Mouse (Mus musculus): ENCODE results near the gene Rgs9.
"Not testable (repeated sequence)": the region's sequence is repeated elsewhere in the genome, so short reads cannot be mapped to it uniquely, and the experiment has no call there.

Rgs9 gene

GRCm38 (mm10) chr11:109297710-109298375 lies at the start of gene Rgs9:
Rgs9 (minus strand) TSS chr11:109298129.
- DNase-seq = peak; percentile 97 to 99

GRCm38 (mm10) chr11:109347242-109347959 lies 49.5 kb upstream of the Rgs9 start:
- peak; percentile 92 to 94 for DNase-seq

DNA sequence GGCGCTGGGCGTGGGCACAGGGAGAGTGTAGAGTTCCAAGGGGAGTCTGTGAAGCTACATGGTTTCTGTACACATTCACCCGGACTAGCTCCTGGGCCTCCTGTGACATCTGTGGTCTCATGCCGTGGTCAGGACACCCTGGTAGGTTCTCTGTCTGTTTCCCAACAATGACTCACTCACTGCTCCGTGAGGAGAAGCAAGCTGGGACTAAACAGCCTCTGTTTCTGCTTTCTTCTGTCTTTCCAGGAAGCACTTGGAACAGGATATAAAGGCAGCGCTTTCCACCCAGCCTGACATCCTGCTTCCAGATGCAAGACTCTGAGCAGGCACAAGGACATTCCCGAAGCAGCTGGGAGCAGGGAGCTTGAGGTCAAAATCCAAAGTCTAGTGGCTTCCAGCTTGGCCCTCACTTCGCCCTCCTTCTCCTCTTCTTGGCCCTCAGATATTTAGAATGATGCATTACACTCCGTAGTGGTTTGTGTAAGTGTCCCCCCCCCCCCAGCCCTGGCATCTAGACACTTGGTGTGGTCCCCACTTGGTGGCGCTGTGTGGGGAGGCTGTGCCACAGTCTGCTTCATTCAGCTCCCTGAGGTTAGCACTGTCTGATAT lies 46.2 kb upstream of the Rgs9 start:
- peak in 1 of 2 experiments; percentile 80 for DNase-seq

GRCm38 (mm10) chr11:109343558-109343957 lies 45.6 kb upstream of the Rgs9 start:
- DNase-seq = no peak

DNA sequence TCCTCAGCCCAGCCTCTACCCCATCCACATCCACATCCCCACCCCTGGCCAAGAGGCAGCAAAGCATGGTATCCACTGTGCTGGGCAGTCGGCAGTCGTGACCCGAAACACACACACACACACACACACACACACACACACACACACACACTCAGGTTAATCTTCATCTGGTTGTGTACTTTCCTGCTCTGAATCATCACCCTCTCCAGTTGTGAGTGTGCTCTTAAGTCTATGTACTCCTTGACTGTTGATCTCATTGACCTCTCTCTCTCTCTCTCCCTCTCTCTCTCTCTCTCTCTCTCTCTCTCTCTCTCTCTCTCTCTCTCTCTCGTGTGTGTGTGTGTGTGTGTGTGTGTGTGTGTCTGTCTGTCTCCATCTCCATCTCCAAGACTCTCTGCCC lies 44.7 kb upstream of the Rgs9 start:
- not testable (repeated sequence) for DNase-seq

DNA sequence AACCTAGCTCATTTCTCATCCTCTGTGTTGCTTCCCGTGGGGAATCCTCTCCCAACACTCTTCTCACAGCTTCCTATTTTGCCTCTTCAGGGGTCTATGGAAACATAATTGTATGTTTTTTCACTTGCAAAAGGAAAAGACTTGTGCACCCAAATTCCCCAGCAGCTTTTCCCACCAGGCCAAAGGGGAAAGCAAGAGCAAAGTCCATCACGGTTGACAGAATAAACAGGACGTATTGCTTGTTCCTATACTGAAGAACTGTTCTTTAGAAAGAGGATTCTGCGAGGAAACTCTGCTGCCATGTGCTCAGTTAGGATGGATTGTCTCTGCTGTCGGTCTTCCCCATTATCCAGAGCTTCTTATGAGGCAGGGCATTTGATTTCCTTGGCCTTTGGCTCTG lies 42.6 kb upstream of the Rgs9 start:
- no peak for DNase-seq

GRCm38 (mm10) chr11:109339155-109339938 lies 41.4 kb upstream of the Rgs9 start:
- no peak for DNase-seq

- no peak for DNase-seq
These were observed 38.0 kb upstream of the Rgs9 start for GRCm38 (mm10) chr11:109335890-109336289.

- DNase-seq = no peak
These were observed 36.8 kb upstream of the Rgs9 start for GRCm38 (mm10) chr11:109334773-109335172.

DNA sequence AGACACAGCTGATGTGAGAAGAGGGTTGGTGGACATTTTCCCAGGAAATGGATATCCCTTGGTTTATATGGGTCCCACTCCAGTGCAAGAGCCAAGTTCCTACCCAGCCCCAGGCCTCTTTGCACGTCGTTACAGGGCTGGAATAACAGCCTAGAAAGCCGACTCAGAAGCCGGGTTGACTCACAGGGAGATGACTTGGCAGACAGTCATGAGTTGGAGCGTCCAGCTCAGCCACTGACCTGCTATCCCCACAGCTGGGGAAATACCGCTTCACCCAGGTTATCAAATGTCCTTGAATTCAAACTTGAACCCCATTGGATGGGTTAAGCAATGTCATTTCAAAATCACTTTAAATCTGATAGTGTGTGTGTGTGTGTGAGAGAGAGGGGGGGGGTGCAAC lies 34.8 kb upstream of the Rgs9 start:
- DNase-seq = no peak

- peak; percentile 96 to 98 for DNase-seq
These were observed 33.5 kb upstream of the Rgs9 start for GRCm38 (mm10) chr11:109331424-109331824.

GRCm38 (mm10) chr11:109330706-109331393 lies 32.9 kb upstream of the Rgs9 start:
- no peak for DNase-seq

DNA sequence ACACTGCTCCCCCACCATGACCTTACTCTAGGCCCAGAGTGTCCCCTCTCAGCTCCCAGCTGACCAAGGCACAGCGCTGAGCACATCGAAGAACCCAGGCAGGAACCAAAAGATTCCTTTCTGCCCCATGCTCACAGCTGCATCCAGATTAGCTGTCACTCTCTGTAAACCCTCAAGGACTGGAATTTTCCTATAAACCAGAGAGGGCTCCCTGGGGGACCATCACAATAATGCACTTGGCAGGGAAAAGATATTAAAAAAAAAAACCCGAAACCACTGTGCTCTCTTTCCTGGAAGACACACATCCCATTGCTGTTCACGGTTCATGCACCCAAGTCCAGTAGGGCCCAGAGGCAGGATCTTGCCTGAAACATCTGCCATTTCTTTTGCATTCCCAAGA lies 31.4 kb upstream of the Rgs9 start:
- DNase-seq = no peak

DNA sequence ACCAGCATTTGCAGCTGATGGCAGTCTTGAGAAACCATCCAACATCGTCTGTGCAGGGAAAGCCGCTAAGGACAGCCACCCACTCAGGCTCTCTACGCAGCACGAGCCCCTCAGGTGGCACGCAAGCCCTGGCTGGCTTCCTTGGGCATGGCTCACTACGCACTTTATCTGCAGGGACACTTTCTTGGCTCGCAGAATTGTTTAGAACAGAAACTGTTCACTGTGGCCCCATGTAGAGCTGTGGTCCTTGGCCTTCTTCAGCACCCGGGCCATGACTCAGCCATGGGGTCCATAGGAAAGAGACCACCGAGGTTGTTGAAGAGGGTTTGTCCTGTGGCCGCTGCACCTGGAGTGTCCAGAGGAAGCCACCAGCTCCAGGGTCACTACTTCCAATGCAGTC lies 30.0 kb upstream of the Rgs9 start:
- no peak for DNase-seq

DNA sequence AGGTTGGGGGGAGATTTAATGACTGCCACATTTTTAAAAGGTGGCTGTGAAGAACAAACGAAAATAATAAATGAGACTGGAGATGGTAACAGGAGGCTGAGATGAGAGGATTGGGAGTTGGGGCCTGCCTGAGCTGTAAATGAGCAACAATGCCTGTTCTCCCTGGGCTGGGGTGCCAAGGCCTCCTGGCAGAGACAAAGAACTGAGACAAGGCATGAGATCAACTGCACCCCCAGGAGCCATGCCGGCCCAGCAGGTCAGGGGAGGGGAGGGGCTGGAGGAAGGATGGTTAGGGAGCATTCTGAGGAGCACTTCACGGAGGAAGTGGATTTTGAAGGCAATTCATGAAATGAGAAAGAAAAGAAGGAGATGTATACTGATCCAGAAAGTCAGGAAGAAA lies 29.5 kb upstream of the Rgs9 start:
- DNase-seq = peak in 1 of 2 experiments; percentile 38

DNA sequence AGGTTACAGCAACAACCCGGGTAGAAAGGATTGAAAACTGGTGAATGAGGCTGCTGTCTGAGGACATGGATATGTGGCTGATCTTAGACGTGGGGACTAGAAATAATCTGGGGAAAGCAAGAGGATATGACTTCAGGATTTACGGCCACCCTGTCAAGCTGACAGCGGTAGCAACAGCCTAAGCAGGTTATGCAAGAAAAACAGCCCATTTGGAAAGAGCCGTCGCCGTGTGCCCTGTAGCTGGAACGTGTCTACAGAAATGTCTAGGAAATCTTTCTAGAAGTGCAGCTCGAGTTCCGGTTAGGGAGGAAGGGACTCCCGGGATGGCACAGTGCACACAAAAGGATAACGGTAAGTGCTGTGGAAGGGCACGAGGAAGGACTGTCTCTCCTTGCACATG lies 28.3 kb upstream of the Rgs9 start:
- DNase-seq = no peak

- peak; percentile 87 to 91 for DNase-seq
These were observed 22.5 kb upstream of the Rgs9 start for GRCm38 (mm10) chr11:109320361-109320933.

- peak; percentile 65 to 83 for DNase-seq
These were observed 22.0 kb upstream of the Rgs9 start for GRCm38 (mm10) chr11:109319946-109320345.

DNA sequence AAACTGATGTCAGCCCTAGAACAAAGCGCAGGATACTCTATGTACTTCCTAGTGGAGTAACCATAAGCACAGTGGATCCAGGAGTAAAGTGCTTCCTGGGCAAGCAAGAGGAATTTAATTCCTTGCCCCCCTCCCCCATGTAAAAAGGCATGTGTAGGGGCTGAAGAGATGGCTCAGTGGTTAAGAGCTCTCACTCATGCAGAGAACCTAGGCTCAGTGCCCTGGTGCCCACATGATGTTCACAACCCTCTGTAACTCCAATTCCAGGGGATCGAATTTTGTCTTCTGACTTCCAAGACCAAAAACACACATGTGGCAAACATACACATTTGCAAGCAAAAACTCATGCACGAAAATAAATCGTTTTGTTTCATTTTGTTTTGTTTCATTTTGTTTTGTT lies 21.5 kb upstream of the Rgs9 start:
- peak in 1 of 2 experiments; percentile 53 for DNase-seq

- peak; percentile 79 to 80 for DNase-seq
These were observed 19.0 kb upstream of the Rgs9 start for GRCm38 (mm10) chr11:109316921-109317320.

- DNase-seq = peak; percentile 88 to 90
These were observed 14.1 kb upstream of the Rgs9 start for GRCm38 (mm10) chr11:109311885-109312605.
